Comparison of ENCODE assay signal across 9 mouse cellular contexts in genomic region chr16:38673511-38673910, GRCm38 (mm10). TPM values are rescaled to one million over a fixed set of nuclear protein-coding genes. Genes with fewer than 3 reads are reported as not detected.
DNase-seq lines count a peak whose midpoint lies in the region; ATAC-seq and TF ChIP-seq lines count a peak whose summit lies in the region.
"Had no signal": no experiment of that assay in that cellular context is flagged by ENCODE, and none has a peak within 500 bp of the region (broad histone marks: within the 10 kb centered on the region; RNA-seq: fewer than 3 reads in every experiment).

No protein-coding gene starts in this region.

- no peak overlapping the region for H3K4me3 ChIP-seq in heart, embryonic 10.5 days
- no peak overlapping the region for H3K4me3 ChIP-seq in embryonic facial prominence, embryonic 11.5 days (ENCODE audit: low read depth, low read length)
- H3K4me3 ChIP-seq in hindbrain, embryonic 15.5 days, result no peak overlapping the region
- H3K4me3 ChIP-seq in midbrain, embryonic 10.5 days, result no peak overlapping the region
- H3K4me3 ChIP-seq in stomach, postnatal 0 days (ENCODE audit: low read depth, low read length), result no peak overlapping the region
- H3K4me3 ChIP-seq: erythroblast, embryonic 14.5 days had no signal

- 68% methylated on average over 15 of the region's 15 CpGs for WGBS in heart, embryonic 10.5 days
- 68% methylated on average over 15 of the region's 15 CpGs for WGBS in embryonic facial prominence, embryonic 11.5 days
- 26% methylated on average over 15 of the region's 15 CpGs for WGBS in hindbrain, embryonic 15.5 days
- WGBS in midbrain, embryonic 10.5 days, result 61% methylated on average over 15 of the region's 15 CpGs
- WGBS in stomach, postnatal 0 days, result 82% methylated on average over 15 of the region's 15 CpGs

- peak overlapping the region; percentile 49; the same call in 1 of the 2 replicates for H3K27ac ChIP-seq in heart, embryonic 10.5 days
- no peak overlapping the region for H3K27ac ChIP-seq in embryonic facial prominence, embryonic 11.5 days (replicated peaks; ENCODE audit: low read depth, low read length)
- peak overlapping the region; percentile 63 for H3K27ac ChIP-seq in hindbrain, embryonic 15.5 days (replicated peaks)
- peak overlapping the region; percentile 84 for H3K27ac ChIP-seq in midbrain, embryonic 10.5 days (replicated peaks)
- no peak overlapping the region for H3K27ac ChIP-seq in stomach, postnatal 0 days (replicated peaks)

- peak; percentile 54 for ATAC-seq in embryonic facial prominence, embryonic 11.5 days (replicated peaks; ENCODE audit: insufficient number of reproducible peaks, low FRiP score, low TSS enrichment, low read depth)
- peak; percentile 93 for ATAC-seq in hindbrain, embryonic 15.5 days (ENCODE audit: low FRiP score, low read depth)
- peak; percentile 63; the same call in 1 of the 2 replicates for ATAC-seq in stomach, postnatal 0 days (ENCODE audit: low FRiP score, low TSS enrichment)
- ATAC-seq in megakaryocyte, adult 5-6 weeks (ENCODE audit: poor library complexity, severe bottlenecking), result no peak

- H3K4me2 ChIP-seq in embryonic facial prominence, embryonic 11.5 days (ENCODE audit: low read depth, low read length), result no peak overlapping the region
- H3K4me2 ChIP-seq in hindbrain, embryonic 15.5 days, result no peak overlapping the region
- H3K4me2 ChIP-seq in stomach, postnatal 0 days (replicated peaks; ENCODE audit: low read depth), result no peak overlapping the region

- TF ChIP-seq CTCF in stomach, postnatal 0 days (IDR thresholded peaks at IDR 0.05; ENCODE audit: low read depth), result peak; percentile 16; the same call in 1 of the 2 replicates

- no peaks in the 10 kb centered on the region for H3K27me3 ChIP-seq in heart, embryonic 10.5 days (ENCODE audit: insufficient read depth, poor library complexity, severe bottlenecking)
- no peaks in the 10 kb centered on the region for H3K27me3 ChIP-seq in embryonic facial prominence, embryonic 11.5 days (ENCODE audit: control insufficient read depth, insufficient read depth, low read length)
- no peaks in the 10 kb centered on the region for H3K27me3 ChIP-seq in hindbrain, embryonic 15.5 days
- no peaks in the 10 kb centered on the region for H3K27me3 ChIP-seq in midbrain, embryonic 10.5 days (ENCODE audit: low read depth, poor library complexity, severe bottlenecking)
- no peaks in the 10 kb centered on the region for H3K27me3 ChIP-seq in stomach, postnatal 0 days (ENCODE audit: control insufficient read depth, insufficient read depth, low read length)

- TF ChIP-seq EP300 in stomach, postnatal 0 days (optimal IDR thresholded peaks at IDR 0.05), result no peak

- H3K4me1 ChIP-seq in heart, embryonic 10.5 days, result peaks cover 73% of the 10 kb centered on the region
- H3K4me1 ChIP-seq in embryonic facial prominence, embryonic 11.5 days (ENCODE audit: control insufficient read depth, insufficient read depth, low read length), result no peaks in the 10 kb centered on the region
- H3K4me1 ChIP-seq in hindbrain, embryonic 15.5 days (replicated peaks), result peaks cover 38% of the 10 kb centered on the region
- H3K4me1 ChIP-seq in midbrain, embryonic 10.5 days, result peaks cover 35% of the 10 kb centered on the region
- peaks cover 3% of the 10 kb centered on the region; the same call in 1 of the 2 replicates for H3K4me1 ChIP-seq in stomach, postnatal 0 days (replicated peaks; ENCODE audit: control insufficient read depth, insufficient read depth)

- no peak overlapping the region for H3K9ac ChIP-seq in embryonic facial prominence, embryonic 11.5 days (replicated peaks; ENCODE audit: low read length)
- no peak overlapping the region for H3K9ac ChIP-seq in hindbrain, embryonic 15.5 days
- no peak overlapping the region for H3K9ac ChIP-seq in stomach, postnatal 0 days (ENCODE audit: low read length)

- DNase-seq in heart, embryonic 10.5 days (ENCODE audit: low spot score), result peak; percentile 77
- DNase-seq in heart, postnatal 25 days (ENCODE audit: low spot score), result no peak
- no peak for DNase-seq in embryonic facial prominence, embryonic 11.5 days (ENCODE audit: low spot score)
- peak; percentile 74 for DNase-seq in midbrain, embryonic 10.5 days (ENCODE audit: low spot score)
- peak; percentile 29 for DNase-seq in stomach, postnatal 0 days (ENCODE audit: low spot score)
- no peak for DNase-seq in kidney, postnatal 10 days

- no peaks in the 10 kb centered on the region; the same call in 1 of the 2 replicates for H3K9me3 ChIP-seq in heart, embryonic 10.5 days
- H3K9me3 ChIP-seq in embryonic facial prominence, embryonic 11.5 days (replicated peaks; ENCODE audit: control insufficient read depth, low read length), result no peaks in the 10 kb centered on the region
- H3K9me3 ChIP-seq in hindbrain, embryonic 15.5 days, result no peaks in the 10 kb centered on the region
- no peaks in the 10 kb centered on the region for H3K9me3 ChIP-seq in midbrain, embryonic 10.5 days (replicated peaks)
- no peaks in the 10 kb centered on the region for H3K9me3 ChIP-seq in stomach, postnatal 0 days (ENCODE audit: control insufficient read depth, low read length)

- intact Hi-C loops in heart, postnatal 25 days (cut with DNase I), result no loop called here

- H3K36me3 ChIP-seq in heart, embryonic 10.5 days, result peaks cover 9% of the 10 kb centered on the region
- H3K36me3 ChIP-seq in embryonic facial prominence, embryonic 11.5 days (replicated peaks; ENCODE audit: control insufficient read depth, insufficient read depth, low read depth, low read length), result no peaks in the 10 kb centered on the region; the same call in 1 of the 2 replicates
- no peaks in the 10 kb centered on the region for H3K36me3 ChIP-seq in hindbrain, embryonic 15.5 days
- peaks cover 4% of the 10 kb centered on the region; the same call in 1 of the 2 replicates for H3K36me3 ChIP-seq in midbrain, embryonic 10.5 days
- no peaks in the 10 kb centered on the region for H3K36me3 ChIP-seq in stomach, postnatal 0 days (ENCODE audit: control insufficient read depth, insufficient read depth, low read length)

RNA-seq across cellular contexts. Expression of gene Arhgap31, which starts 39.6 kb away (rescaled TPM):
- polyA plus RNA-seq in heart, embryonic 10.5 days (2016; fragmentation: Nextera tagmentation; extraction: Ambion mirVana), result 27.7 and 37.4 TPM in 2 replicates
- 10 to 100 TPM; 34.8 to 48.2 TPM for total RNA-seq in heart, postnatal 25 days (2021)
- 8.0 and 9.4 TPM in 2 replicates for polyA plus RNA-seq in embryonic facial prominence, embryonic 11.5 days (2014; fragmentation: Nextera tagmentation; extraction: Ambion mirVana)
- 5.8 and 6.4 TPM in 2 replicates for polyA plus RNA-seq in hindbrain, embryonic 15.5 days (2015; fragmentation: Nextera tagmentation; extraction: Ambion mirVana)
- polyA plus RNA-seq in midbrain, embryonic 10.5 days (2016; fragmentation: Nextera tagmentation; extraction: Ambion mirVana), result 7.3 and 8.7 TPM in 2 replicates
- polyA plus RNA-seq in stomach, postnatal 0 days (2015; fragmentation: Nextera tagmentation; extraction: Ambion mirVana), result 3.1 and 3.4 TPM in 2 replicates
- total RNA-seq in megakaryocyte, adult 5-6 weeks (2015), result 20.4 and 21.4 TPM in 2 replicates
- 10.0 and 14.6 TPM in 2 replicates for total RNA-seq in megakaryocyte, adult 5-6 weeks (2017)

Comparison
In these comparisons a context has a peak if more than half of its experiments do, and no peak if none do; other contexts are left out.
1. DNase-seq: peak in heart, embryonic 10.5 days (single experiment), midbrain, embryonic 10.5 days (single experiment) and stomach, postnatal 0 days (single experiment); none in heart, postnatal 25 days (single experiment), embryonic facial prominence, embryonic 11.5 days (single experiment) and kidney, postnatal 10 days (single experiment).
2. H3K27ac ChIP-seq: peak in heart, embryonic 10.5 days (single experiment), hindbrain, embryonic 15.5 days (single experiment) and midbrain, embryonic 10.5 days (single experiment); none in embryonic facial prominence, embryonic 11.5 days (single experiment) and stomach, postnatal 0 days (single experiment).